Mouse (Mus musculus): ENCODE measurements around the gene Izumo3. TPM values are rescaled to one million over a fixed set of nuclear protein-coding genes. Genes with fewer than 3 reads are reported as not detected.
"Not testable (repeated sequence)": the region's sequence is repeated elsewhere in the genome, so short reads cannot be mapped to it uniquely, and the experiment has no call there.

The Izumo3 gene
- polyA plus RNA-seq (2015; fragmentation: Nextera tagmentation; extraction: Ambion mirVana) = not detected in 2 replicates

DNA sequence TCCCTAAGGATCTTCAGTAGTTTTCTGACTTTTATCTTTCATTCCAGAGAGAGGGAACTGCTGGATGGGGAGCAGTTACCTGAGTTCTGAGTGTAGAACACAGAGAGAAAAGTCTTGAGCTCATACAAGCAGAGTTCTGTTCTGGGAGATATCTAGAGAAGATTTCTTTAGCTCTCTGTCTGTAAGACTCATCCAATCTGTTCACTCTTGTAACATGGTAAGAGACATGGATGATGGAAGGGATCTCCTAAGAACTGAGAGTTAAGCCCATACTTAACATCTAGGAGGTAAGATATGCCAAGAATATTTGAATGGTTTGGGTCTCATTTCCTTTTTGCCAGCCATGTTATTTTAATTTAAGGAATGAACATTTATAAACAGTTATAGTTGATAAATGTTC is at the start of gene Izumo3:
Gene Izumo3 (minus strand): TSS at position 101 of the 400 bp plus-strand sequence.
- Histone ChIP-seq H3K4me1 (no peaks in the 10 kb centered on the region), H3K9ac (no peak within 1 kb of the TSS), H3K4me3 (replicated peaks) (no peak within 1 kb of the TSS), H3K4me2 (replicated peaks) (no peak within 1 kb of the TSS), H3K36me3 (no peaks in the 10 kb centered on the region), H3K9me3 (replicated peaks) (no peaks in the 10 kb centered on the region), H3K27me3 (no peaks in the 10 kb centered on the region), H3K27ac (replicated peaks) (no peak within 1 kb of the TSS)
- ATAC-seq (ENCODE audit: insufficient number of reproducible peaks, low FRiP score, low TSS enrichment, low read depth) = no peak

DNA sequence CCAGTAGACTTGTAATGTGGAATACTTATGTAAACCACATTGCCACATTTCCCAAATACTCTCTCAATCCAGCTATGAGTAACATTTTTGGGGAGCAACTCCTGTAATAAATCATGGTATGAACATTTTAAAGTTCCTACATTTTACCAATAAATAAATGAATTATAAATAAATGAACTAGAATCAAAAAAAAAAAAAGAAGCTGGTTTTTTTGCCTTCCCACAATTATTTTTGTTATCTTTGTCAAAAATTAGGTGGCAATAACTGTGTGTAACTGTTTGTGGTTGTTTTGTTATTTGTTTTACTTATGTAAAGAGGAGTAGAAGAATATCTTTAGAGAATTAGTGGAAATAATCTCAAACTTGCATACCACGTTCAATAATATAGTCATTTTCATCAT is 44.6 kb upstream of the Izumo3 start, which contains the start of gene Gm12666:
Gene Gm12666 (minus strand): TSS at position 101 of the 400 bp plus-strand sequence.
- not testable (repeated sequence) for H3K9ac ChIP-seq; H3K4me1 ChIP-seq; H3K27me3 ChIP-seq; H3K4me2 ChIP-seq (replicated peaks); H3K27ac ChIP-seq (replicated peaks); ATAC-seq (ENCODE audit: insufficient number of reproducible peaks, low FRiP score, low TSS enrichment, low read depth); H3K36me3 ChIP-seq; H3K9me3 ChIP-seq (replicated peaks); H3K4me3 ChIP-seq (replicated peaks)
- WGBS = 91% methylated on average over 1 of the region's 1 CpGs

DNA sequence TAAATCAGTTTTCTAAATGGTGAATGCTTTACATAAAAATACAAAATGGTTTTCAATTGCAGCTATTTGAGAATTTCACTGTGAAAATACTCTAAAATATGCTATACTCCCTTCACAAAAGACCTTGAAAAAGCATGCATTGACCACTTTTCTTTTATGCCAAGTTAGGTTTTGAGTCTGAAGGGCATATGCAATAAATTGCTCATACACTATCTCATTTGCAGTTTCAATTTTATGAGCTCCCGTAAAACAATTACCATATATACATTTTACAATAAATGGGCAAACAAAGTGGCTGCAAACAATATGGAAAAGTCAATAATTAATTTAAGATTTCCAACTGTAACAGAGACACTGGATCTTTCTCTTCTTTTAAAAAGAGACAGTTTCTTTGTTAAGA is 5.6 kb upstream of the Izumo3 start:
- Histone ChIP-seq H3K36me3 (no peaks in the 10 kb centered on the region), H3K27ac (replicated peaks) (no peak overlapping the region), H3K9ac (no peak overlapping the region), H3K9me3 (replicated peaks) (no peaks in the 10 kb centered on the region), H3K4me1 (no peaks in the 10 kb centered on the region), H3K4me3 (replicated peaks) (no peak overlapping the region), H3K4me2 (replicated peaks) (no peak overlapping the region), H3K27me3 (no peaks in the 10 kb centered on the region)
- ATAC-seq (ENCODE audit: insufficient number of reproducible peaks, low FRiP score, low TSS enrichment, low read depth) = no peak
- 82% methylated on average over 1 of the region's 1 CpGs for WGBS

DNA sequence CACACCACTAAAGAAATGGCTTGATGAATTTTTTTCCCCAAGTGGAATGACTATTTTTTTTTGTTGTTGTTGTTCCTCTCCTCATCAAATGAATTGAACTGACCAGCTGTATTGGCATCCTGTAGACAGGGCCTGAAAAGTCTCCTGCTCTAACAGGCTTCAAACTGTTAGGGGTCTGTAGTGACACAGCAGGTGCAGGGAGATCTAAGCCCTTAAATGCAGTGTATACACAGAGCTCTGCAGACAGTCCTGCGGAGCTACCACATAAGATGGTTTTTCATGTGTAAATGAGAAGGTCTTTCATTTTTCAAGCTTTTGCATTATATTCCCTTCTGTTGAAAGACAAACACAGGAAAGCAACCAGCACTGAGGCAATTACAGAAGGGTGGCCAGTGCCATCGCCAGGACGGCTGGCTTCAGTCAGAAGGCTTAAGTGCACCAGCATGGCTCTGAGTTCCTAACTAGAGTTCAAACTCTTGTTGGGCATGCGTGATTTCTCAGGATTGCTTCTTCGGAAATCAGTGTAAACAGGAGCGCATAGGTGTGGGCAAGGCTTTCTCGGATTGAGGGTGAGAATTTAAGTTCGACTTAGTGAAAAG is 35.5 kb downstream of the Izumo3 start:
- Histone ChIP-seq H3K4me1 (no peaks in the 10 kb centered on the region), H3K4me3 (replicated peaks) (no peak overlapping the region)
- WGBS = 24% methylated on average over 8 of the region's 8 CpGs

DNA sequence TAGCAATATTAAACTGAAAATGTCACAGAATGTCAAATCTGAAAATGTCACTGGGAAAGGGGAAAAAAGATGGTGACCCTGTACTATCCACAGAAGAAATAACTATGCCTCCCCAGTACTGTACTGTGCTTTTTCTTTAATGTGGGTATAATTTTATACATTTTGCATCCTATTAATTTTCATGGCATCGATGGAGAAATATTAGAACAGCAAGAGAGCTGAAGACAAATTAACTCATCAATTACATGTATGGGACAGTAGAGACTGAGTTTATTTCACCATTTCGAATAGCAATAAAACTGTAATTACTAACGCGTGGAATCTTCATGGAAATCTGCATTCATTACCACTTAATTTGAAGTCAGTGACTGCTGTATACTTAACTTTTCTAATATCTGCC is 49.6 kb downstream of the Izumo3 start:
- Histone ChIP-seq H3K9me3 (replicated peaks) (no peaks in the 10 kb centered on the region), H3K4me2 (replicated peaks) (no peak overlapping the region), H3K4me3 (replicated peaks) (no peak overlapping the region), H3K36me3 (no peaks in the 10 kb centered on the region), H3K4me1 (no peaks in the 10 kb centered on the region), H3K9ac (no peak overlapping the region), H3K27me3 (no peaks in the 10 kb centered on the region), H3K27ac (replicated peaks) (no peak overlapping the region)
- no peak for ATAC-seq (ENCODE audit: insufficient number of reproducible peaks, low FRiP score, low TSS enrichment, low read depth)
- WGBS = 89% methylated on average over 4 of the region's 4 CpGs

More for the DNA sequence above, 35.5 kb downstream of the Izumo3 start:
- Histone ChIP-seq H3K27ac (replicated peaks) (no peak overlapping the region), H3K9ac (no peak overlapping the region), H3K9me3 (replicated peaks) (no peaks in the 10 kb centered on the region), H3K36me3 (no peaks in the 10 kb centered on the region), H3K27me3 (no peaks in the 10 kb centered on the region), H3K4me2 (replicated peaks) (no peak overlapping the region)
- ATAC-seq (ENCODE audit: insufficient number of reproducible peaks, low FRiP score, low TSS enrichment, low read depth) = no peak

DNA sequence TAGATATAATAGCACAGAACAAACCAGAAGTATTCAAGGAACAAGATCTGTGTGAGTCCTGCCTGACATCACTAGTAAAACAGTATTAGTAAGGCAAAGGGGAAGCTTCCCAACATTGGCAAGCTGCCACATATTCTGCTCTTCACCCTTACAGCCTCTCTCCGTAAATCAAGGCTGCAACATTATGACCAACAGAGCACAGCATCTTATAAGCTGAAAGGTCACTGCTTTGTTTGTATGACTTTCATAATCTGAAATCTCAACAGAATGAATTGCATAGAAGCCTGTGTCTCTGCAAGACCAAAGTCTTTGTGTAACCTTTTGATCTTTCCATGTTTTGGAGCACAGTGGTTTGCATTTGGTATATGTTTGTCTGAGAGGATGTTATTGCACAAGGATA is 51.1 kb downstream of the Izumo3 start:
- WGBS = 61% methylated on average over 1 of the region's 1 CpGs
- H3K9me3 ChIP-seq (replicated peaks) = no peaks in the 10 kb centered on the region
- H3K9ac ChIP-seq = no peak overlapping the region
- no peaks in the 10 kb centered on the region for H3K27me3 ChIP-seq
- H3K4me3 ChIP-seq (replicated peaks) = no peak overlapping the region
- H3K27ac ChIP-seq (replicated peaks) = no peak overlapping the region
- no peaks in the 10 kb centered on the region for H3K36me3 ChIP-seq
- ATAC-seq (ENCODE audit: insufficient number of reproducible peaks, low FRiP score, low TSS enrichment, low read depth) = no peak
- no peaks in the 10 kb centered on the region for H3K4me1 ChIP-seq
- no peak overlapping the region for H3K4me2 ChIP-seq (replicated peaks)

Other genes starting within 250 kb of the Izumo3 start
- not detected in 2 replicates for gene Gm12666, start 44.5 kb upstream of the Izumo3 start, polyA plus RNA-seq (2015; fragmentation: Nextera tagmentation; extraction: Ambion mirVana)